Mouse (Mus musculus) kidney, adult 9 months (tissue): ENCODE results near the gene 4930548H24Rik.
A peak's percentile ranks its signal among the peaks of the same experiment; 100 is the strongest.
"Not testable (repeated sequence)": the region's sequence is repeated elsewhere in the genome, so short reads cannot be mapped to it uniquely, and the experiment has no call there.

Experiments used
- DNase-seq: peaks from one replicate; pipeline ENCODE4 v3.0.0; 2022

4930548H24Rik gene

GRCm38 (mm10) chr5:31485440-31485839, at the start of gene 4930548H24Rik:
Gene 4930548H24Rik, plus strand, starts transcription at chr5:31485740.
- DNase-seq: no peak

GRCm38 (mm10) chr5:31451336-31451735, 34.2 kb upstream of the 4930548H24Rik start:
- DNase-seq: peak; percentile 12

- peak; percentile 97 for DNase-seq
These were observed 33.5 kb upstream of the 4930548H24Rik start, which contains the start of gene Zfp512 for GRCm38 (mm10) chr5:31451878-31452561. Gene Zfp512, plus strand, starts transcription at chr5:31452431.

- no peak for DNase-seq
These were observed 33.0 kb upstream of the 4930548H24Rik start for GRCm38 (mm10) chr5:31452562-31452878.

- DNase-seq: peak; percentile 11
These were observed 32.6 kb upstream of the 4930548H24Rik start for GRCm38 (mm10) chr5:31452886-31453410.

- DNase-seq: no peak
These were observed 17.7 kb upstream of the 4930548H24Rik start for GRCm38 (mm10) chr5:31467798-31468197.

- DNase-seq: no peak
These were observed 15.8 kb upstream of the 4930548H24Rik start for GRCm38 (mm10) chr5:31469711-31470110.

GRCm38 (mm10) chr5:31470334-31470733, 15.2 kb upstream of the 4930548H24Rik start:
- peak; percentile 63 for DNase-seq

- DNase-seq: no peak
These were observed 5.0 kb upstream of the 4930548H24Rik start for GRCm38 (mm10) chr5:31480536-31480935.

GRCm38 (mm10) chr5:31487889-31488288, 2.3 kb downstream of the 4930548H24Rik start:
- DNase-seq: no peak

GRCm38 (mm10) chr5:31489116-31489769, 3.7 kb downstream of the 4930548H24Rik start:
- DNase-seq: no peak

- no peak for DNase-seq
These were observed 6.5 kb downstream of the 4930548H24Rik start for GRCm38 (mm10) chr5:31492031-31492430.

GRCm38 (mm10) chr5:31494513-31495297, 9.2 kb downstream of the 4930548H24Rik start, which contains the start of gene Gpn1:
Gene Gpn1, plus strand, starts transcription at chr5:31494741.
- peak; percentile 94 for DNase-seq

- DNase-seq: no peak
These were observed 19.3 kb downstream of the 4930548H24Rik start for GRCm38 (mm10) chr5:31504843-31505242.

GRCm38 (mm10) chr5:31512481-31512880, 26.9 kb downstream of the 4930548H24Rik start:
- DNase-seq: no peak

GRCm38 (mm10) chr5:31520556-31520955, 35.0 kb downstream of the 4930548H24Rik start:
- no peak for DNase-seq

- DNase-seq: peak; percentile 89
These were observed 41.0 kb downstream of the 4930548H24Rik start, which contains the start of gene Slc4a1ap for GRCm38 (mm10) chr5:31526354-31527116. Gene Slc4a1ap, plus strand, starts transcription at chr5:31526995.

GRCm38 (mm10) chr5:31527117-31527680, 41.7 kb downstream of the 4930548H24Rik start:
- DNase-seq: no peak

GRCm38 (mm10) chr5:31527707-31528106, 42.2 kb downstream of the 4930548H24Rik start, which contains the start of gene Supt7l:
Gene Supt7l, minus strand, starts transcription at chr5:31527807.
- not testable (repeated sequence) for DNase-seq

GRCm38 (mm10) chr5:31528560-31528959, 43.0 kb downstream of the 4930548H24Rik start:
- DNase-seq: no peak

- DNase-seq: no peak
These were observed 49.7 kb downstream of the 4930548H24Rik start for GRCm38 (mm10) chr5:31535228-31535627.
